ENCODE assay signal across 13 mouse cellular contexts in genomic region chr14:99010224-99010919, GRCm38 (mm10). TPM values are rescaled to one million over a fixed set of nuclear protein-coding genes. Genes with fewer than 3 reads are reported as not detected.
DNase-seq lines count a peak whose midpoint lies in the region; ATAC-seq and TF ChIP-seq lines count a peak whose summit lies in the region.
"Had no signal": no experiment of that assay in that cellular context is flagged by ENCODE, and none has a peak within 500 bp of the region (broad histone marks: within the 10 kb centered on the region; RNA-seq: fewer than 3 reads in every experiment).

No protein-coding gene starts in this region.

- H3K4me3 ChIP-seq in forebrain, postnatal 0 days (ENCODE audit: low read depth, low read length): no peak overlapping the region
- no peak overlapping the region for H3K4me3 ChIP-seq in forebrain, embryonic 12.5 days (replicated peaks)
- H3K4me3 ChIP-seq in heart, embryonic 11.5 days (ENCODE audit: low read depth, low read length): no peak overlapping the region
- H3K4me3 ChIP-seq in hindbrain, embryonic 12.5 days: no peak overlapping the region
- H3K4me3 ChIP-seq: forebrain, embryonic 10.5 days had no signal

- H3K27ac ChIP-seq in forebrain, postnatal 0 days (ENCODE audit: low read depth, low read length): no peak overlapping the region
- no peak overlapping the region for H3K27ac ChIP-seq in forebrain, embryonic 12.5 days
- peak overlapping the region; percentile 84 for H3K27ac ChIP-seq in heart, embryonic 11.5 days (ENCODE audit: low read depth, low read length)
- no peak overlapping the region for H3K27ac ChIP-seq in hindbrain, embryonic 12.5 days
- H3K27ac ChIP-seq: forebrain, embryonic 10.5 days had no signal

- H3K4me1 ChIP-seq in forebrain, postnatal 0 days (ENCODE audit: insufficient read depth): no peaks in the 10 kb centered on the region
- H3K4me1 ChIP-seq in forebrain, embryonic 12.5 days: no peaks in the 10 kb centered on the region
- no peaks in the 10 kb centered on the region for H3K4me1 ChIP-seq in heart, embryonic 11.5 days (ENCODE audit: control insufficient read depth, insufficient read depth, low read length)
- 0 out of 2 replicates have a peak, but pooled peaks cover 2% of the 10 kb centered on the region for H3K4me1 ChIP-seq in hindbrain, embryonic 12.5 days

- 0 out of 2 replicates have a peak, but pooled peaks have one; percentile 10 for ATAC-seq in forebrain, postnatal 0 days
- ATAC-seq in forebrain, embryonic 12.5 days (ENCODE audit: low FRiP score): no peak
- peak; percentile 67; the same call in 1 of the 2 replicates for ATAC-seq in heart, embryonic 11.5 days (replicated peaks; ENCODE audit: insufficient number of reproducible peaks, low FRiP score, low TSS enrichment)
- ATAC-seq in hindbrain, embryonic 12.5 days (ENCODE audit: low FRiP score): no peak

- DNase-seq in forebrain, postnatal 0 days: no peak
- DNase-seq in adrenal gland, postnatal 36 days: peak; percentile 24 to 55
- DNase-seq in kidney, adult 9 months: peak; percentile 14
- no peak for DNase-seq in retina, embryonic 14.5 days (ENCODE audit: low spot score)
- no peak for DNase-seq in left cerebral cortex, adult 11 months (ENCODE audit: low spot score)
- DNase-seq: cerebellum, adult 9-11 months; lung, postnatal 14 days; right cerebral cortex, postnatal 25 days had no signal

- no peaks in the 10 kb centered on the region for H3K9me3 ChIP-seq in forebrain, postnatal 0 days (ENCODE audit: low read length)
- H3K9me3 ChIP-seq in forebrain, embryonic 12.5 days: no peaks in the 10 kb centered on the region
- no peaks in the 10 kb centered on the region for H3K9me3 ChIP-seq in heart, embryonic 11.5 days (replicated peaks; ENCODE audit: control insufficient read depth, low read length)
- no peaks in the 10 kb centered on the region for H3K9me3 ChIP-seq in hindbrain, embryonic 12.5 days (replicated peaks)
- H3K9me3 ChIP-seq: forebrain, embryonic 10.5 days had no signal

- WGBS in forebrain, postnatal 0 days: 62% methylated on average over 8 of the region's 8 CpGs
- 82% methylated on average over 8 of the region's 8 CpGs for WGBS in forebrain, embryonic 12.5 days
- WGBS in heart, embryonic 11.5 days (ENCODE audit: insufficient replicate concordance): 26% methylated on average over 8 of the region's 8 CpGs
- WGBS in hindbrain, embryonic 12.5 days: 75% methylated on average over 8 of the region's 8 CpGs

- H3K27me3 ChIP-seq in forebrain, postnatal 0 days (ENCODE audit: insufficient read depth, low read length): no peaks in the 10 kb centered on the region
- no peaks in the 10 kb centered on the region for H3K27me3 ChIP-seq in forebrain, embryonic 12.5 days
- no peaks in the 10 kb centered on the region for H3K27me3 ChIP-seq in heart, embryonic 11.5 days (ENCODE audit: control insufficient read depth, insufficient read depth, low read length)
- no peaks in the 10 kb centered on the region for H3K27me3 ChIP-seq in hindbrain, embryonic 12.5 days
- H3K27me3 ChIP-seq: CH12.LX had no signal

- H3K9ac ChIP-seq in forebrain, postnatal 0 days: no peak overlapping the region
- H3K9ac ChIP-seq in forebrain, embryonic 12.5 days: no peak overlapping the region
- peak overlapping the region; percentile 4; the same call in 1 of the 2 replicates for H3K9ac ChIP-seq in heart, embryonic 11.5 days (ENCODE audit: low read depth, low read length)
- no peak overlapping the region for H3K9ac ChIP-seq in hindbrain, embryonic 12.5 days

- H3K36me3 ChIP-seq in forebrain, postnatal 0 days (ENCODE audit: insufficient read depth): no peaks in the 10 kb centered on the region
- H3K36me3 ChIP-seq in forebrain, embryonic 12.5 days (replicated peaks): no peaks in the 10 kb centered on the region
- H3K36me3 ChIP-seq in heart, embryonic 11.5 days (ENCODE audit: control insufficient read depth, insufficient read depth, low read length): no peaks in the 10 kb centered on the region
- H3K36me3 ChIP-seq in hindbrain, embryonic 12.5 days: no peaks in the 10 kb centered on the region
- H3K36me3 ChIP-seq: forebrain, embryonic 10.5 days had no signal

- TF ChIP-seq CTCF in forebrain, postnatal 0 days (IDR thresholded peaks at IDR 0.05; ENCODE audit: low read depth): no peak

- no peak overlapping the region for H3K4me2 ChIP-seq in forebrain, postnatal 0 days (ENCODE audit: low read depth)
- no peak overlapping the region for H3K4me2 ChIP-seq in forebrain, embryonic 12.5 days
- H3K4me2 ChIP-seq in heart, embryonic 11.5 days: peak overlapping the region; percentile 15
- no peak overlapping the region for H3K4me2 ChIP-seq in hindbrain, embryonic 12.5 days (replicated peaks)

RNA-seq across cellular contexts. Expression of gene Rpl36a-ps1, which starts 16.3 kb away (rescaled TPM):
- total RNA-seq in forebrain, postnatal 0 days (2014; rRNA removed): 1.5 and 8.2 TPM in 2 replicates
- polyA plus RNA-seq in forebrain, postnatal 0 days (2015; fragmentation: Nextera tagmentation; extraction: Ambion mirVana): 1.4 TPM in 1 of 2 replicates, not detected in the other
- 2.2 and 3.3 TPM in 2 replicates for polyA plus RNA-seq in forebrain, embryonic 12.5 days (2016; fragmentation: Nextera tagmentation; extraction: Ambion mirVana)
- 1 to 10 TPM; 3.9 to 5.6 TPM for total RNA-seq in adrenal gland, postnatal 36 days (2021)
- 1.0 and 1.8 TPM in 2 replicates for polyA plus RNA-seq in heart, embryonic 11.5 days (2014; fragmentation: Nextera tagmentation; extraction: Ambion mirVana)
- 1.6 TPM in 1 of 2 replicates, not detected in the other for polyA plus RNA-seq in hindbrain, embryonic 12.5 days (2016; fragmentation: Nextera tagmentation; extraction: Ambion mirVana)

RNA-seq across cellular contexts. Expression of gene Mzt1, which starts 35.6 kb away (rescaled TPM):
- total RNA-seq in forebrain, postnatal 0 days (2014; rRNA removed): 131 and 133 TPM in 2 replicates
- polyA plus RNA-seq in forebrain, postnatal 0 days (2015; fragmentation: Nextera tagmentation; extraction: Ambion mirVana): 104 and 114 TPM in 2 replicates
- polyA plus RNA-seq in forebrain, embryonic 12.5 days (2016; fragmentation: Nextera tagmentation; extraction: Ambion mirVana): 142 and 143 TPM in 2 replicates
- 10 to 100 TPM; 28.8 to 37.3 TPM for total RNA-seq in adrenal gland, postnatal 36 days (2021)
- 93.1 and 97.9 TPM in 2 replicates for polyA plus RNA-seq in heart, embryonic 11.5 days (2014; fragmentation: Nextera tagmentation; extraction: Ambion mirVana)
- 130 and 140 TPM in 2 replicates for polyA plus RNA-seq in hindbrain, embryonic 12.5 days (2016; fragmentation: Nextera tagmentation; extraction: Ambion mirVana)

RNA-seq across cellular contexts. Expression of gene Bora, which starts 35.6 kb away (rescaled TPM):
- 3.7 and 4.2 TPM in 2 replicates for total RNA-seq in forebrain, postnatal 0 days (2014; rRNA removed)
- polyA plus RNA-seq in forebrain, postnatal 0 days (2015; fragmentation: Nextera tagmentation; extraction: Ambion mirVana): 4.4 and 7.0 TPM in 2 replicates
- polyA plus RNA-seq in forebrain, embryonic 12.5 days (2016; fragmentation: Nextera tagmentation; extraction: Ambion mirVana): 68.0 and 77.7 TPM in 2 replicates
- 1 to 10 TPM; 2.5 to 3.7 TPM for total RNA-seq in adrenal gland, postnatal 36 days (2021)
- 51.9 and 52.1 TPM in 2 replicates for polyA plus RNA-seq in heart, embryonic 11.5 days (2014; fragmentation: Nextera tagmentation; extraction: Ambion mirVana)
- polyA plus RNA-seq in hindbrain, embryonic 12.5 days (2016; fragmentation: Nextera tagmentation; extraction: Ambion mirVana): 50.3 and 52.1 TPM in 2 replicates

Comparison
In these comparisons a context has a peak if more than half of its experiments do, and no peak if none do; other contexts are left out.
1. ATAC-seq: peak in forebrain, postnatal 0 days (single experiment) and heart, embryonic 11.5 days (single experiment); none in forebrain, embryonic 12.5 days (single experiment) and hindbrain, embryonic 12.5 days (single experiment).
2. DNase-seq: peak in adrenal gland, postnatal 36 days (2 of 2) and kidney, adult 9 months (single experiment); none in forebrain, postnatal 0 days (single experiment), retina, embryonic 14.5 days (single experiment) and left cerebral cortex, adult 11 months (single experiment).